Mouse (Mus musculus) spleen, adult 2 months (tissue): ENCODE results near the gene Mylk. TPM values are rescaled to one million over a fixed set of nuclear protein-coding genes. Genes with fewer than 3 reads are reported as not detected.

Source experiments
- DNase-seq, 2 experiments: peaks; one replicate each; pipeline versions ENCODE4 v3.0.0 to v3.0.0-alpha.2; 2012 to 2021; ENCODE audit warnings: low spot score in 2 of 2, low read depth in 1 of 2
- H3K27ac ChIP-seq: fragments of 200-500 bp; 2 replicates; pipeline ENCODE4 v1.5.1; 2012; ENCODE audit warnings: low read length, inconsistent platforms; ENCODE audit not compliant: insufficient read depth
- H3K27me3 ChIP-seq: fragments of 200-500 bp; 2 replicates; pipeline ENCODE4 v1.6.1; 2012; ENCODE audit warnings: mild to moderate bottlenecking, moderate library complexity, low read length, inconsistent platforms; ENCODE audit not compliant: control insufficient read depth, insufficient read depth
- H3K36me3 ChIP-seq: fragments of 200-500 bp; 2 replicates; pipeline ENCODE4 v1.6.1; 2012; ENCODE audit warnings: mild to moderate bottlenecking, low read length, inconsistent platforms; ENCODE audit not compliant: control insufficient read depth, insufficient read depth
- H3K4me1 ChIP-seq: fragments of 200-500 bp; 2 replicates; pipeline ENCODE4 v1.6.1; 2011; ENCODE audit warnings: inconsistent platforms; ENCODE audit not compliant: control insufficient read depth, insufficient read depth, insufficient read length
- H3K4me3 ChIP-seq: fragments of 200-500 bp; 2 replicates; pipeline ENCODE4 v1.5.1; 2011; ENCODE audit warnings: mild to moderate bottlenecking, inconsistent platforms; ENCODE audit not compliant: insufficient read depth, insufficient read length; ENCODE audit errors: extremely low read depth
- CTCF ChIP-seq: fragments of 200-500 bp; IDR thresholded peaks from 2 replicates; pipeline ENCODE4 v1.5.1; 2011; ENCODE audit warnings: mild to moderate bottlenecking, inconsistent platforms; ENCODE audit not compliant: insufficient read depth, insufficient read length, insufficient replicate concordance; ENCODE audit errors: extremely low read depth
- POLR2A ChIP-seq: fragments of 200-500 bp; IDR thresholded peaks from 2 replicates; pipeline ENCODE4 v1.6.1; 2011; ENCODE audit warnings: low read depth, low read length, inconsistent platforms
- WGBS: fragments of 180-500 bp; shearing (Covaris S2); methylation state at CpG from one replicate; pipeline ENCODE4 v1.1.7; 2018; 5-methylcytosine and 5-hydroxymethylcytosine counted together
- polyA plus RNA-seq: library from polyadenylated mRNA; depleted of rRNA; stranded (reverse); fragments of >200 nt; gene quantifications from 2 replicates; pipeline ENCODE4 v1.2.3, GENCODE M21; 2012

The Mylk gene
- polyA plus RNA-seq, 1 experiment: 41.9 TPM

- Histone ChIP-seq H3K4me3 (no peak overlapping the region), H3K4me1 (no peaks in the 10 kb centered on the region), H3K27ac (no peak overlapping the region), H3K27me3 (no peaks in the 10 kb centered on the region), H3K36me3 (no peaks in the 10 kb centered on the region)
- 55% methylated on average over 3 of the region's 3 CpGs for WGBS
- DNase-seq: no peak
- TF ChIP-seq POLR2A: no peak
- TF ChIP-seq CTCF: no peak
Observed at GRCm38 (mm10) chr16:34813570-34813969, 68.6 kb downstream of the Mylk start.

- Histone ChIP-seq H3K4me3 (no peak overlapping the region), H3K4me1 (no peaks in the 10 kb centered on the region)
- WGBS: 92% methylated on average over 7 of the region's 7 CpGs
Observed at GRCm38 (mm10) chr16:34814612-34815011, 69.6 kb downstream of the Mylk start.

GRCm38 (mm10) chr16:34816548-34816947, 71.5 kb downstream of the Mylk start:
- Histone ChIP-seq H3K4me1 (no peaks in the 10 kb centered on the region), H3K27me3 (no peaks in the 10 kb centered on the region), H3K27ac (no peak overlapping the region), H3K4me3 (no peak overlapping the region), H3K36me3 (no peaks in the 10 kb centered on the region)
- 56% methylated on average over 7 of the region's 7 CpGs for WGBS
- TF ChIP-seq CTCF (no peak), POLR2A (no peak)
- no peak for DNase-seq

More at GRCm38 (mm10) chr16:34814612-34815011, 69.6 kb downstream of the Mylk start:
- Histone ChIP-seq H3K27ac (no peak overlapping the region), H3K36me3 (no peaks in the 10 kb centered on the region), H3K27me3 (no peaks in the 10 kb centered on the region)
- TF ChIP-seq CTCF (no peak), POLR2A (no peak)
- no peak for DNase-seq

- H3K4me3 ChIP-seq: no peak overlapping the region
- TF ChIP-seq CTCF: no peak
- TF ChIP-seq POLR2A: no peak
- no peak for DNase-seq
- H3K27ac ChIP-seq: no peak overlapping the region
- H3K27me3 ChIP-seq: no peaks in the 10 kb centered on the region
- H3K4me1 ChIP-seq: no peaks in the 10 kb centered on the region
- no peaks in the 10 kb centered on the region for H3K36me3 ChIP-seq
- WGBS: 87% methylated on average over 7 of the region's 7 CpGs
Observed at GRCm38 (mm10) chr16:34825111-34825744, 80.2 kb downstream of the Mylk start.

- H3K27me3 ChIP-seq: no peaks in the 10 kb centered on the region
- no peak overlapping the region for H3K27ac ChIP-seq
- no peak for DNase-seq
- no peaks in the 10 kb centered on the region for H3K4me1 ChIP-seq
- WGBS: 92% methylated on average over 1 of the region's 1 CpGs
- no peaks in the 10 kb centered on the region for H3K36me3 ChIP-seq
- no peak for TF ChIP-seq POLR2A
- TF ChIP-seq CTCF: no peak
- H3K4me3 ChIP-seq: no peak overlapping the region
Observed at GRCm38 (mm10) chr16:34834477-34834876, 89.5 kb downstream of the Mylk start.

- no peaks in the 10 kb centered on the region for H3K4me1 ChIP-seq
- no peak overlapping the region for H3K4me3 ChIP-seq
- no peaks in the 10 kb centered on the region for H3K36me3 ChIP-seq
- H3K27me3 ChIP-seq: no peaks in the 10 kb centered on the region
- no peak for DNase-seq
- TF ChIP-seq CTCF: no peak
- TF ChIP-seq POLR2A: no peak
- 79% methylated on average over 7 of the region's 7 CpGs for WGBS
- no peak overlapping the region for H3K27ac ChIP-seq
Observed at GRCm38 (mm10) chr16:34839004-34839703, 94.1 kb downstream of the Mylk start.
